Comparison of ENCODE assay signal across 8 mouse cellular contexts in the genomic region with DNA sequence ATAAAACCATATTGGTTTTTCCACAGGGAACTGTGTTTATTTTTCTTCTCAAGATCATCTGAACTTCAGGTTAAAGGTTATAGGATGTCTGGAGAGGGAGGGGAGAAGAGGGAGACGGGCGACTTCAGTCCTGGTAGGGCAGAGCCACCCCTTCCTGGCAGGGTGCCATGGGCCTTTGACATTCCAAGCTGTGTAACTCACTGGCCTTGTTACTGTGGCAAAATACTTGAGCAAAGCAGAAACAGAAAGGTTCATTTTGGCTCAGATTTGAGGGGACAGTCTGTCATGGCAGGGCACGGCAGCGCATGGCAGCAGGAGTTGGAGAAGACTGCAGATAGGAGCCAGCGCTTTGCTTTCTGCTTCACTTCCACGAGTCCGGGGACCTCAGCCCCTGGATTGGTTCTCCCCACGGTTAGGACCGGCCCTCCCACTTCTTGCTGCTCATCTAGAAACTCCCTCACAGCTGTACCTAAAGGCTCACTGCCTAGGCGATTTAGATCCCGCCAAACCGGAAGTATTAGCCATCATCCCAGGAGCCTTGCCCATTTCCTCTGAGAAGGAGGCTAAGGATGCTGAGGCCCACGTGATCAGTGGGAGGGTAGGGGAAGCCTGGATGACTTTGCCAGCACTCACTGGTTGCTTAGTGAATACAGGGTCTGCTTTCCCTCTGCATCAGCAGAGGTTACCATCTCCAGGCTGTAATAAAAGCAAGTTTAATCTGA.
A peak's percentile ranks its signal among the peaks of the same experiment; 100 is the strongest.
DNase-seq lines count a peak whose midpoint lies in the region; ATAC-seq and TF ChIP-seq lines count a peak whose summit lies in the region.
"Had no signal": no experiment of that assay in that cellular context is flagged by ENCODE, and none has a peak within 500 bp of the region (broad histone marks: within the 10 kb centered on the region; RNA-seq: fewer than 3 reads in every experiment).

No protein-coding gene starts in this region.

- no peak overlapping the region for H3K27ac ChIP-seq in lung, embryonic 14.5 days (ENCODE audit: low read depth)
- H3K27ac ChIP-seq in embryonic facial prominence, embryonic 15.5 days (replicated peaks), result no peak overlapping the region
- H3K27ac ChIP-seq in limb, embryonic 13.5 days, result no peak overlapping the region
- no peak overlapping the region for H3K27ac ChIP-seq in left cerebral cortex, adult 2 months
- H3K27ac ChIP-seq: liver, embryonic 13.5 days had no signal

- no peak overlapping the region for H3K4me3 ChIP-seq in lung, embryonic 14.5 days (ENCODE audit: low read depth, low read length)
- no peak overlapping the region for H3K4me3 ChIP-seq in embryonic facial prominence, embryonic 15.5 days (replicated peaks)
- H3K4me3 ChIP-seq in limb, embryonic 13.5 days, result no peak overlapping the region
- no peak overlapping the region for H3K4me3 ChIP-seq in left cerebral cortex, adult 2 months
- H3K4me3 ChIP-seq: liver, embryonic 13.5 days had no signal

- H3K9ac ChIP-seq in lung, embryonic 14.5 days, result no peak overlapping the region
- no peak overlapping the region for H3K9ac ChIP-seq in embryonic facial prominence, embryonic 15.5 days
- H3K9ac ChIP-seq in limb, embryonic 13.5 days, result no peak overlapping the region
- H3K9ac ChIP-seq: liver, embryonic 13.5 days had no signal

- no peaks in the 10 kb centered on the region for H3K36me3 ChIP-seq in lung, embryonic 14.5 days (ENCODE audit: insufficient read depth)
- H3K36me3 ChIP-seq in embryonic facial prominence, embryonic 15.5 days, result no peaks in the 10 kb centered on the region
- H3K36me3 ChIP-seq in limb, embryonic 13.5 days, result no peaks in the 10 kb centered on the region
- H3K36me3 ChIP-seq: liver, embryonic 13.5 days had no signal

- H3K27me3 ChIP-seq in lung, embryonic 14.5 days (ENCODE audit: insufficient read depth, low read length), result no peaks in the 10 kb centered on the region
- H3K27me3 ChIP-seq in embryonic facial prominence, embryonic 15.5 days, result peaks cover 5% of the 10 kb centered on the region; the same call in 1 of the 2 replicates
- peaks cover 3% of the 10 kb centered on the region for H3K27me3 ChIP-seq in limb, embryonic 13.5 days
- H3K27me3 ChIP-seq: liver, embryonic 13.5 days had no signal

- 0 out of 2 replicates have a peak, but pooled peaks have one; percentile 44 for ATAC-seq in lung, embryonic 14.5 days (ENCODE audit: insufficient read depth)
- ATAC-seq in embryonic facial prominence, embryonic 15.5 days (ENCODE audit: insufficient number of reproducible peaks, low FRiP score, low TSS enrichment, low read depth), result 0 out of 2 replicates have a peak, but pooled peaks have one; percentile 29
- no peak for ATAC-seq in limb, embryonic 13.5 days (ENCODE audit: low FRiP score, low read depth)

- 25% methylated on average over 13 of the region's 13 CpGs for WGBS in lung, embryonic 14.5 days
- 35% methylated on average over 13 of the region's 13 CpGs for WGBS in embryonic facial prominence, embryonic 15.5 days
- WGBS in limb, embryonic 13.5 days, result 45% methylated on average over 13 of the region's 13 CpGs

- DNase-seq in lung, embryonic 14.5 days, result peak; percentile 71
- no peak for DNase-seq in lung, postnatal 4 days
- peak; percentile 65 for DNase-seq in adrenal gland, adult 2 months
- DNase-seq in left cerebral cortex, adult 2 months (ENCODE audit: extremely low spot score in 1 of 2, low spot score in 2 of 2), result no peak
- DNase-seq in layer of hippocampus, adult 9-10 months (ENCODE audit: low spot score), result no peak
- DNase-seq: liver, embryonic 13.5 days had no signal

- no peaks in the 10 kb centered on the region for H3K4me1 ChIP-seq in lung, embryonic 14.5 days (ENCODE audit: insufficient read depth)
- 0 out of 2 replicates have a peak, but pooled peaks cover 5% of the 10 kb centered on the region for H3K4me1 ChIP-seq in embryonic facial prominence, embryonic 15.5 days
- H3K4me1 ChIP-seq in limb, embryonic 13.5 days, result peaks cover 26% of the 10 kb centered on the region
- H3K4me1 ChIP-seq: liver, embryonic 13.5 days had no signal

- no peaks in the 10 kb centered on the region for H3K9me3 ChIP-seq in lung, embryonic 14.5 days (ENCODE audit: low read depth, low read length)
- H3K9me3 ChIP-seq in embryonic facial prominence, embryonic 15.5 days (replicated peaks), result no peaks in the 10 kb centered on the region
- H3K9me3 ChIP-seq in limb, embryonic 13.5 days, result no peaks in the 10 kb centered on the region
- H3K9me3 ChIP-seq: liver, embryonic 13.5 days had no signal

- TF ChIP-seq CTCF in lung, embryonic 14.5 days (IDR thresholded peaks at IDR 0.05; ENCODE audit: low read depth), result no peak
- no peak for TF ChIP-seq CTCF in left cerebral cortex, adult 2 months (IDR thresholded peaks at IDR 0.05)

- H3K4me2 ChIP-seq in lung, embryonic 14.5 days, result peak overlapping the region; percentile 18; the same call in 1 of the 2 replicates
- no peak overlapping the region for H3K4me2 ChIP-seq in embryonic facial prominence, embryonic 15.5 days (replicated peaks)
- H3K4me2 ChIP-seq in limb, embryonic 13.5 days (replicated peaks), result 0 out of 2 replicates have a peak overlapping the region, but pooled peaks have one; percentile 7
- H3K4me2 ChIP-seq: liver, embryonic 13.5 days had no signal

- intact Hi-C loops in left cerebral cortex, adult 2 months (cut with DNase I), result no loop called here

Comparison
In these comparisons a context has a peak if more than half of its experiments do, and no peak if none do; other contexts are left out.
1. DNase-seq: peak in lung, embryonic 14.5 days (single experiment) and adrenal gland, adult 2 months (single experiment); none in lung, postnatal 4 days (0 of 2), left cerebral cortex, adult 2 months (0 of 2) and layer of hippocampus, adult 9-10 months (single experiment).